ENCODE assay signal across 24 mouse cellular contexts in the genomic region with DNA sequence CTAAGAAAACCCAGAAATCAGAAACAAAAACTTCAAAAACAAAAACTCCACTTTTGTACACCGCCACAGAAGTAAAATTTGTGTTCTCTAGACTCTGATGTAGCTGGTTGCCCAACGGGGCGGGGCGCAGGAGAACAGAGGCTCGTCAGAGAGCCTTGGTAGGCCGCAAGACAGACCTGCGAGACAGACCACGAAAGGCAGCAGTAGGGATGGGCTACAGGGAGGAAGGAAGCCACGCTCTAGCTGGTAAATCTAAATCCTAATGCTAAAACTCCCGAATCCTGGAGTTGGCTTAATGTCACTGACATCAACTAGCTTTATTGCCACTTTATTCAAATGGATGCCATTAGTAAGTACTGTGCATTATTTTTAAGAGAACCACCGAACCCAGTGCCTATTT.
"Had no signal": no experiment of that assay in that cellular context is flagged by ENCODE, and none has a peak within 500 bp of the region (broad histone marks: within the 10 kb centered on the region; RNA-seq: fewer than 3 reads in every experiment).

No protein-coding gene starts in this region.

- H3K9me3 ChIP-seq: heart, embryonic 10.5 days; heart, embryonic 13.5 days; heart, embryonic 15.5 days; hindbrain, embryonic 13.5 days; hindbrain, embryonic 15.5 days; kidney, embryonic 15.5 days; limb, embryonic 10.5 days; limb, embryonic 12.5 days had no signal

- DNase-seq: gastrocnemius, postnatal 14 days; gastrocnemius, postnatal 36 days; heart, adult 18-20 months; heart, postnatal 14 days; heart, postnatal 36 days; kidney, adult 11 months; kidney, adult 2 months; kidney, adult 9 months; kidney, postnatal 14 days; kidney, postnatal 36 days; layer of hippocampus, adult 9-11 months; layer of hippocampus, postnatal 36 days; liver had no signal

- H3K27ac ChIP-seq: heart, embryonic 10.5 days; heart, embryonic 13.5 days; heart, embryonic 15.5 days; hindbrain, embryonic 13.5 days; hindbrain, embryonic 15.5 days; hindbrain, postnatal 0 days; kidney, embryonic 15.5 days; kidney, postnatal 0 days; limb, embryonic 10.5 days; limb, embryonic 12.5 days had no signal

- H3K27me3 ChIP-seq: heart, embryonic 13.5 days; heart, embryonic 15.5 days; hindbrain, embryonic 13.5 days; hindbrain, embryonic 15.5 days; kidney, embryonic 15.5 days; limb, embryonic 12.5 days had no signal

- H3K4me1 ChIP-seq: heart, embryonic 15.5 days; hindbrain, embryonic 13.5 days; hindbrain, embryonic 15.5 days; kidney, embryonic 15.5 days; limb, embryonic 10.5 days; limb, embryonic 12.5 days had no signal

- H3K9ac ChIP-seq: heart, embryonic 13.5 days; heart, embryonic 15.5 days; hindbrain, embryonic 13.5 days; hindbrain, embryonic 15.5 days; kidney, embryonic 15.5 days; limb, embryonic 12.5 days had no signal

- H3K4me2 ChIP-seq: heart, embryonic 13.5 days; heart, embryonic 15.5 days; hindbrain, embryonic 13.5 days; hindbrain, embryonic 15.5 days; kidney, embryonic 15.5 days; limb, embryonic 12.5 days; liver, embryonic 11.5 days had no signal

- H3K4me3 ChIP-seq: heart, embryonic 10.5 days; heart, embryonic 13.5 days; heart, embryonic 15.5 days; hindbrain, embryonic 13.5 days; hindbrain, embryonic 15.5 days; kidney, embryonic 15.5 days; limb, embryonic 10.5 days; limb, embryonic 12.5 days had no signal
